Mouse (Mus musculus): ENCODE data around the gene RPS10-NUDT3.

GRCm38 (mm10) chr17:27557181-27557926 is 77.7 kb downstream of the RPS10-NUDT3 start:
- TF ChIP-seq CTCF (IDR thresholded peaks at IDR 0.05; ENCODE audit: borderline replicate concordance, insufficient read depth, low read depth, low read length) (no peak), POLR2A (IDR thresholded peaks at IDR 0.05; ENCODE audit: borderline replicate concordance, insufficient read depth, low read length) (no peak)
